Mouse (Mus musculus) right cerebral cortex, postnatal 25 days (tissue): ENCODE results near the gene Ddx49.

Experiments
- DNase-seq: peaks from one replicate; pipeline ENCODE4 v3.0.0; 2022

Gene Ddx49

DNA sequence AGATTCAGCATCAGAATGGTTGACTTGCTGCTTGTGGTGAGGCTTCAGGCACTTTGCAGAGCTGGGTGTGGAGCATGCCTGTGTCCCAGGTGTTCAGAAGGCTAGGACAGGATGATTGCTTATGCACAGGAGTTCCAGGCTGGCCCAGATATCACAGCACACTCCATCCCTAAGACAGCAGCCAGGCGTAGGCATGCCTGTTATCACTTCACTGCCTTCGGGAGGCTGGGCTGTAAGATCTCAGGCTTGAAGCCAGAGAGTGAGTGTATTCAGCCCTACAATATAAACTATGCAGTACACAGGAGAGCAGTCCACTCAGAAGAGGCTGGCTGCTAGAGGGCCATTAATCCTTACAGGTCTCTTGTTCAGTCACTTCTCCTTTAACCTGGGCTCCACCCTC is 43.2 kb downstream of the Ddx49 start:
- DNase-seq, result no peak

DNA sequence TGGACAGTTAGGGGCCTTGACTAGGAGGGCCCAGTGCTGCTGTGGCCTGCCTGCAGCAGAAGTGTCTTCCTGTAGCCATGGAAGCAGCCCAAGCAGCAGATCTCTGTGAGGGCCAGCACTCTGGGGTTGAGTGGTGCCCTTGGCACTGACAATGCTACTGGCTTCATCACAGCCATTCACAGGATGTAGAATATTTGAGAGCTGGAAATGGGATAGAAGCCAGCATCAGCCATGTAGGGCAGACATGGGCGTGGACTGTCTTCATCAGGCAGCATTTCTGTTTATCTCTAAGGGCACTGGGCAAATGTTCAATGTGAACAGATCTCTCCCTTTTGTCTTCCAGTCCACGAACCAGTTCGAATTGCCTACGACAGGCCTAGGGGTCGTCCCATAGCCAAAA is 43.7 kb downstream of the Ddx49 start:
- DNase-seq, result no peak

DNA sequence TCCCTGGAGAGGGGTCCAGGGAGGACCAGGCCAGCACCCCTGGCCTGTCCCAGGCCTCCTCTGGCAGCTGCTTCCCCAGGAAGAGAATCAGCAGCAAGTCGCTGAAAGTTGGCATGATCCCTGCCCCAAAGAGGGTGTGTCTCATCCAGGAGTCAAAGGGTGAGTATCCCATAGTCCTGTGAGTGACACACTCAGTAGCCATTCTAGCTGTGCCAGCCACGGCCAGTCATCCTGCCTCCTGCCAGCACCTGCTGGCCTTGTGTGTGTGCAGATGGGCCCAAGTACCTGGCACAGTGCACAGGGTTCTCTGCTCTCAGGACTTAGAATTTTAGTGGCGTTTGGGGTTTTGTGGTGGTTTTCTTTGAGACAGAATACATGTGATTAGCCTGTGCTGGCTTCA is 44.8 kb downstream of the Ddx49 start:
- no peak for DNase-seq

- DNase-seq, result no peak
These were observed 47.7 kb downstream of the Ddx49 start for GRCm38 (mm10) chr8:70254628-70255027.

DNA sequence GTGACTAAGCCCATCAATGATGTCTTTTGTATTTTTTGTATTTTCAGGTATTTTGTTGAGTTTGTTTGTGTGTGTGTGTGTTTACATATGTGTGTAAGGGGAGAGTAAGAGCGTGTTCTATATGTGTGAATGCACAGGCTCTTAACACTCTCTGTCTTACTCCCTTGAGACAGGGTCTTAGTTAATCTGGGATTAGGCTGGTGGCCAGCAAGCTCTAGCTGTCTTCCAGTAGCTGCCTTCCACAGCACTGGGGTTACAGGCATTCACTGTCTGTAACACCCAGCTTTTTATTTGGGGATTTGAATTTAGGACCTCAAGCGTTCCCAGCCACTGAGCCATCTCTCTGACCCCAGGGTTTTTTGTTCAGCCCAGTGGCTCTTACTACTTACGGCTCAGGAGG is 54.4 kb downstream of the Ddx49 start:
- DNase-seq, result no peak

DNA sequence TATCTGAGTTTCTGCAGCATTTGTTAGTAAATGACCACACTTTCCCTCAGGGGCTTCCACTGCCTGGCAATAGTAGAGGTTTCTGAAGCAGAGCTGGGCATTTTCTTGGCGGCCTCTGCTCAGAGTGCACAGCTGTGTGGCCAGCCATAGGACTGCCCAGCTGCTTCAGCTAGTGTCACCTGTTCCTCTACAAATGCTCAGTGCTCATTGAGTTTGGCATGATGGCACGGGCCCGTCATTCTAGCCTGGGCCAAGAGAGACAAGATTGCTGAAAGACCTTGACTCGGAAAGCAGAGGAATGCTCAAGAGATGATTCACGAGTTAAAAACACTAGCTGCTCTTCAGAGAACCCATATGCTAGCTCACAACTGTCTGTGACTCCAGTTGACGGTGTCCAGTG is 55.7 kb downstream of the Ddx49 start:
- DNase-seq, result no peak
